Mouse (Mus musculus): ENCODE data around the gene Nkapd1.

DNA sequence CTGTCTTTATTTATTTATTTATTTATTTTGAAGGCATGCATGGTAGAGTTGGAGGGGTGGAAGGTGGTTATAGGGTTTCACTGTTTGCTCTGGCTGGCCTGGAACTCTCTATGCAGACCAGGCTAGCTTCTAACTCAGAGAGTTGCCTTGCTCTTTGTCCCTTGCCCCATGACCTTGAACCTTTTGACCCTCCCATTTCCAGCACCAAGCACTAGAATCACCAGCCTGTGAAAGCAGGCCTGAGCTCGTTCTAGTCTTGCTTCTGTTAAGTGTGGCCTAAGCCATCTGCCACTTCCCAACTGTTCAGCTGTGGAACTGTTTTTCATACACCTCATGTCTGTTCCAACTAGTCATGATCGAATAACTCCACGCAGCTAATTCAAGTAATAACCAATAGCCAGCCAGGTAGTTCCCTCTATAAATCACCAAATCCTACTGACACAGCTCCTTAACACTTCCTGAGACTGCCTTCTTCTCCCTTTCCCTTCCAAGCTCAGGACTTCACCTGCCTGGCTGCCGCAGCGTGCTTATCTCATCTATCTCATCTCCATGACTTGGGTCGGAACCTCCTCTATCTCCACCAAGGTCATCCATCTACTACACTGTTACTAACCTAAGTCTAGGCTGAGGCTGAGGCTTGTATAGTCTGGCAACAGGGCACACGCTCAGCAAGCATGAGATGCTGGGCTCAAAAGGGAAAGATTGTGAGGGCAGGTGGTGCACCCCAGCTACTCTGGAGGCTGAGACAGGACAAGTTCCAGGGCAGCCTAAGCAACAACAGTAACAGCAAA is 15.0 kb downstream of the Nkapd1 start:
- TF ChIP-seq CTCF (IDR thresholded peaks at IDR 0.05; ENCODE audit: borderline replicate concordance, control insufficient read depth, extremely low read depth, insufficient read depth, low read length, poor library complexity) (no peak), POLR2A (IDR thresholded peaks at IDR 0.05; ENCODE audit: control insufficient read depth, extremely low read depth, insufficient read depth, low read length, poor library complexity) (no peak)
